Mouse (Mus musculus) embryo, embryonic 10.5 days (tissue): Measurements from ENCODE around the gene Ppil4.
"Not testable (repeated sequence)": the region's sequence is repeated elsewhere in the genome, so short reads cannot be mapped to it uniquely, and the experiment has no call there.

ENCODE experiments used
- DNase-seq: peaks from one replicate; pipeline ENCODE4 v3.0.0-alpha.2; 2015; ENCODE audit warnings: low spot score

Gene Ppil4

GRCm38 (mm10) chr10:7792751-7793385, at the start of gene Ppil4, which contains the start of gene Ginm1:
Gene Ppil4, plus strand, starts transcription at chr10:7792891.
Gene Ginm1, minus strand, starts transcription at chr10:7792824.
- DNase-seq = peak; percentile 95

GRCm38 (mm10) chr10:7745528-7745927, 47.2 kb upstream of the Ppil4 start:
- DNase-seq = not testable (repeated sequence)

GRCm38 (mm10) chr10:7748752-7749151, 43.9 kb upstream of the Ppil4 start:
- no peak for DNase-seq

GRCm38 (mm10) chr10:7757544-7757943, 35.1 kb upstream of the Ppil4 start:
- DNase-seq = no peak

- no peak for DNase-seq
Observed at GRCm38 (mm10) chr10:7772346-7772745, 20.3 kb upstream of the Ppil4 start.

GRCm38 (mm10) chr10:7772769-7773168, 19.9 kb upstream of the Ppil4 start:
- DNase-seq = no peak

- DNase-seq = no peak
Observed at GRCm38 (mm10) chr10:7775421-7775820, 17.3 kb upstream of the Ppil4 start.

GRCm38 (mm10) chr10:7778361-7778760, 14.3 kb upstream of the Ppil4 start:
- DNase-seq = no peak

GRCm38 (mm10) chr10:7779751-7780237, 12.9 kb upstream of the Ppil4 start:
- DNase-seq = no peak

- peak; percentile 91 for DNase-seq
Observed at GRCm38 (mm10) chr10:7780238-7781176, 12.2 kb upstream of the Ppil4 start.

- DNase-seq = no peak
Observed at GRCm38 (mm10) chr10:7781214-7781613, 11.5 kb upstream of the Ppil4 start.

GRCm38 (mm10) chr10:7787319-7787718, 5.4 kb upstream of the Ppil4 start:
- no peak for DNase-seq

GRCm38 (mm10) chr10:7792254-7792750, 389 bp upstream of the Ppil4 start:
- DNase-seq = no peak

- DNase-seq = no peak
Observed at GRCm38 (mm10) chr10:7801258-7801657, 8.6 kb downstream of the Ppil4 start.

- DNase-seq = no peak
Observed at GRCm38 (mm10) chr10:7802519-7803140, 9.9 kb downstream of the Ppil4 start.

- DNase-seq = peak; percentile 87
Observed at GRCm38 (mm10) chr10:7809937-7810336, 17.2 kb downstream of the Ppil4 start.

GRCm38 (mm10) chr10:7816476-7816875, 23.8 kb downstream of the Ppil4 start:
- DNase-seq = no peak

- no peak for DNase-seq
Observed at GRCm38 (mm10) chr10:7818676-7819075, 26.0 kb downstream of the Ppil4 start.

- no peak for DNase-seq
Observed at GRCm38 (mm10) chr10:7819156-7819555, 26.5 kb downstream of the Ppil4 start.

- no peak for DNase-seq
Observed at GRCm38 (mm10) chr10:7819603-7820002, 26.9 kb downstream of the Ppil4 start.

GRCm38 (mm10) chr10:7820171-7820570, 27.5 kb downstream of the Ppil4 start:
- DNase-seq = no peak

GRCm38 (mm10) chr10:7821981-7822380, 29.3 kb downstream of the Ppil4 start:
- DNase-seq = no peak
